Mouse (Mus musculus): ENCODE data around the gene Npas1. TPM values are rescaled to one million over a fixed set of nuclear protein-coding genes. Genes with fewer than 3 reads are reported as not detected.

Gene Npas1
- polyA plus RNA-seq, 1 experiment from 2014 or later: 0.69 TPM

DNA sequence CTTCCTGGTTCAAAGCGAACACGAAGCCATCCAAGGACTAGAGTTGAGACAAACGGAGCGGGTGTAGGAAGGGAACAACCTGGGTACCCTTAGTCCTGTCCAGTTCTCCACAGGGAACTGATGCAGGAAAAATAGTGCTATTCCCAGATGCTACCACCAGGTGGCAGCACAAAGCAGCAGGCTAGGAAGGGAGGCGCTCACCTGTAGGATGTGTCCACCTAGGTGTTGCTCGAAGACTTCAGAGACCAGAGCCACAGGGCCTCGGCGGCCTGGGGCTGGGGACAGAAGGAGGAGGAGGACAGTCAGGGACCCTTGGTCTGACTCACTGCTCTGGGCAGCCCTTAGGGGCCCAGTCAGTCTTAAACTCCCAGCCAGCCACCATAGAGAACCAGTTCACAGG, 12.4 kb downstream of the Npas1 start:
- Histone ChIP-seq H3K9me3 (replicated peaks) (no peaks in the 10 kb centered on the region), H3K4me1 (peaks cover 9% of the 10 kb centered on the region), H3K36me3 (no peaks in the 10 kb centered on the region), H3K27me3 (ENCODE audit: low read depth, poor library complexity, severe bottlenecking) (peaks cover 42% of the 10 kb centered on the region), H3K4me3 (no peak overlapping the region), H3K27ac (no peak overlapping the region)
- 16% methylated on average over 8 of the region's 8 CpGs for WGBS
- DNase-seq (ENCODE audit: low spot score): peak; percentile 84

DNA sequence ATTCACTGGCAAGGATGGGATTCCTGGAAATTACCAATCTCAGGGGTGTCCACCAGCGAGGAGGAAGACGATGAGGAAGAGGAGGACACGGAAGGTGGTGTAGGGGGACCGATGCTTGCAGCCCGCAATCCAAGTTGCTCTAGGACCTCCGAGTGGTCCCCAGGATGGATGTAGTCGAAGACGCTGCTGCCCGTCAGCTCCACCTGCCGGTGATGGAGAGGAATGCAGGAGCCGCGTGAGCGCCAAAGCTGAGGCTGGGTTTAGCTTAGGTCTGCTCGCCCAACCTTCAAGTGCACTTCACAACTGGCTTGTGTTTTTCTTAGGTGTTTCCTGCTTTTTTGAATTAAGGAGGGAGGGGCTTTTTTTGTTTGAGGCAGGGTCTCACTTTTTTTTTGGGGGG, 14.3 kb downstream of the Npas1 start:
- H3K4me3 ChIP-seq: no peak overlapping the region
- H3K27me3 ChIP-seq (ENCODE audit: low read depth, poor library complexity, severe bottlenecking): peaks cover 26% of the 10 kb centered on the region

DNA sequence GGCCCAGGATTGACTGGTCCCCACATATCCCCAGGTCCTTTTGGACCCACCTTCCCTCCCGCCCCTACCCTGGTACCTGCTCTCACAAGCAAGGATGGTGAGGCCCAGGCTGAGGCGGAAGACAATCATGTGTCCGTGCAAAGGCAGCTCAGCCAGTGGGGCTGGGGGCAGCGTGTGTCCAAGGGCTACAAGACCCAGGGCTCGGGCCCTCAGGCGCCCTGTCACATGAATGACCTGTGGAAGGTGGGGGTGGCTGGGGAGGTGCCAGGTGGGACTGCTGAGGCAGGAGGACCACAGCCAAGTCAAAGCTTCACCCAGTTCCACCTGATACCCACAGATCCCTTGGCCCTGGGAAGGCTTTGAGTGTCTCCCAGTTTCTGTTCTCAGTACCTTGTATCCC, 15.8 kb downstream of the Npas1 start:
- H3K9me3 ChIP-seq (replicated peaks): no peaks in the 10 kb centered on the region
- DNase-seq (ENCODE audit: low spot score): no peak
- 82% methylated on average over 6 of the region's 6 CpGs for WGBS
- no peak overlapping the region for H3K4me3 ChIP-seq
- H3K27me3 ChIP-seq (ENCODE audit: low read depth, poor library complexity, severe bottlenecking): peaks cover 21% of the 10 kb centered on the region
- 0 out of 2 replicates have a peak overlapping the region, but pooled peaks have one; percentile 19 for H3K27ac ChIP-seq
- peaks cover 11% of the 10 kb centered on the region for H3K36me3 ChIP-seq
- 0 out of 2 replicates have a peak, but pooled peaks cover 2% of the 10 kb centered on the region for H3K4me1 ChIP-seq

More for the DNA sequence above, 14.3 kb downstream of the Npas1 start:
- 4% methylated on average over 14 of the region's 14 CpGs for WGBS
- no peak overlapping the region for H3K27ac ChIP-seq
- DNase-seq (ENCODE audit: low spot score): peak; percentile 91
- peaks cover 3% of the 10 kb centered on the region; the same call in 1 of the 2 replicates for H3K36me3 ChIP-seq
- H3K9me3 ChIP-seq (replicated peaks): no peaks in the 10 kb centered on the region
- peaks cover 8% of the 10 kb centered on the region for H3K4me1 ChIP-seq

DNA sequence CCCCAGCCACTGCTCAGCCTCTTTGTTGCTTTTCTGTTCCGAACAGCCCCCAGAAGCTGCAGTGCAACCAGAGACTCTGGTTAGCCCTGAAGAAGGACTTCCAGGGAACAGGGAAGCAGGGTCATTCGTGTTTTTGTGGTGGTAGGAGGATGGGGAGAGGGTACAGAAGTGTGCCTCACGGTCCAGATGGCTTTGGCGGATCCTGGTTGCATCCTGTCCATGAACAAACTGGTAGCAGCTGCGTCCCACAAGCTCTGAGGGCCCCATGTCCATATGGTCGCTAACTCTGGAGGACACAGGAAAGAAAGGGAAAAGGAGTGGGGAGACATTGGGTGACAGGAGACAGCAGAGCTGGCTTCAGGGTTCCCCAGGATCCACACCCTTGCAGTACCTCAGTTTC, 16.4 kb downstream of the Npas1 start:
- Histone ChIP-seq H3K27me3 (ENCODE audit: low read depth, poor library complexity, severe bottlenecking) (peaks cover 21% of the 10 kb centered on the region), H3K4me3 (no peak overlapping the region), H3K27ac (no peak overlapping the region), H3K9me3 (replicated peaks) (no peaks in the 10 kb centered on the region), H3K4me1 (0 out of 2 replicates have a peak, but pooled peaks cover 2% of the 10 kb centered on the region), H3K36me3 (peaks cover 16% of the 10 kb centered on the region)
- WGBS: 74% methylated on average over 6 of the region's 6 CpGs
- no peak for DNase-seq (ENCODE audit: low spot score)

DNA sequence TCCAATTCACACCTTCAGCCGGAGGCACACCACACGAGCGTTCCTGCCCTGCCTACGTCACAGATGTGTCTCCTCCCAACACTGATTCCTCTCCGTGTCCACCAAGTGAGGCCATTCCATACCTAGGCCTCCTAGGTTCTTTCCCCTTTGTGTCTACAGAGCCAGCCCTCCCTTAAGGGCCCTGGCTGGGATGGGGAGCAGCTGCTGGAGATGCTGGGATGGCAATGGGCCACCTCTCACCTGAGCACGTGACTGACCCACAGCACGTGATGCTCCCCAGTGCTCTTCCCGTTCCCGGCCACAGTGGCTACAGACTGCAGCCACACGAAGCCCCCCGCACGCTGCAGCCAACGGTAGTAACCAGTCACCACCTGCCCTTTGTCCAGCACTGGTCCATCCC, 17.0 kb downstream of the Npas1 start:
- Histone ChIP-seq H3K27me3 (ENCODE audit: low read depth, poor library complexity, severe bottlenecking) (peaks cover 21% of the 10 kb centered on the region), H3K4me3 (no peak overlapping the region), H3K4me1 (0 out of 2 replicates have a peak, but pooled peaks cover 2% of the 10 kb centered on the region), H3K27ac (no peak overlapping the region), H3K9me3 (replicated peaks) (no peaks in the 10 kb centered on the region), H3K36me3 (peaks cover 22% of the 10 kb centered on the region)
- DNase-seq (ENCODE audit: low spot score): no peak
- WGBS: 67% methylated on average over 13 of the region's 13 CpGs

DNA sequence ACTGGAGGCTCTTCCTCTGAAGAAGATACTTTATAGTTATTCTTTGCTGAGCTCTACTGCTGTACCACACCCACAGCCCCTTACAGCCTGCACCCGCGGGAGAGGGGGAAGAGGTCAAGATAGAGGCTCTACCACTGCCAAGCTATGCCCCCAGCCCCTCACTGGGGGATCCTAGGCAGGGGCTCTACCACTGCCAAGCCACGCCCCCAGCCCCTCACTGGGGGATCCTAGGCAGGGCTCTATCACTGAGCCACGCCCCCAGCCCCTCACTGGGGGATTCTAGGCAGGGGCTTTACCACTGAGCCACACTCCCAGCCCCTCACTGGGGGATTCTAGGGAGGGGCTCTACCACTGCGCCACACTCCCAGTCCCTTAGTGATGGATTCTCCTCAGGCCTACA, 21.2 kb downstream of the Npas1 start:
- Histone ChIP-seq H3K27ac (no peak overlapping the region), H3K9me3 (replicated peaks) (no peaks in the 10 kb centered on the region), H3K27me3 (ENCODE audit: low read depth, poor library complexity, severe bottlenecking) (peaks cover 9% of the 10 kb centered on the region), H3K4me3 (no peak overlapping the region), H3K4me1 (peaks cover 10% of the 10 kb centered on the region), H3K36me3 (peaks cover 33% of the 10 kb centered on the region)
- WGBS: 80% methylated on average over 5 of the region's 5 CpGs
- no peak for DNase-seq (ENCODE audit: low spot score)

DNA sequence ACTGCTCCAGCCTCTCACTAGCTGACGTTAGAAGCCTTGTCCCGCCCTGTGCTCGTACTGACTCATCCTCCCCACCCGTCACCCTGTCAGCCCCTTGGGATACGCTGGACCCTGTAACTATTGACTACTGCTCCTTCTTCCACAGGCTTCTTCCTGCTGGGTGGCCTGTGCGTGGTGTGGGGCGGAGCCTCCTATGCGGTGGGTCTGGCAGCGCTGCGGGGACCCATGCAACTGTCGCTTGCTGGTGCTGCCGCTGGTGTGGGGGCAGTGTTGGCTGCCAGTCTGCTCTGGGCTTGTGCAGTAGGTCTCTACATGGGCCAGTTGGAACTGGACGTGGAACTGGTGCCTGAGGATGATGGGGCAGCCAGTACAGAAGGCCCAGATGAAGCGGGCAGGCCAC, 22.5 kb downstream of the Npas1 start:
- WGBS: 93% methylated on average over 14 of the region's 14 CpGs

DNA sequence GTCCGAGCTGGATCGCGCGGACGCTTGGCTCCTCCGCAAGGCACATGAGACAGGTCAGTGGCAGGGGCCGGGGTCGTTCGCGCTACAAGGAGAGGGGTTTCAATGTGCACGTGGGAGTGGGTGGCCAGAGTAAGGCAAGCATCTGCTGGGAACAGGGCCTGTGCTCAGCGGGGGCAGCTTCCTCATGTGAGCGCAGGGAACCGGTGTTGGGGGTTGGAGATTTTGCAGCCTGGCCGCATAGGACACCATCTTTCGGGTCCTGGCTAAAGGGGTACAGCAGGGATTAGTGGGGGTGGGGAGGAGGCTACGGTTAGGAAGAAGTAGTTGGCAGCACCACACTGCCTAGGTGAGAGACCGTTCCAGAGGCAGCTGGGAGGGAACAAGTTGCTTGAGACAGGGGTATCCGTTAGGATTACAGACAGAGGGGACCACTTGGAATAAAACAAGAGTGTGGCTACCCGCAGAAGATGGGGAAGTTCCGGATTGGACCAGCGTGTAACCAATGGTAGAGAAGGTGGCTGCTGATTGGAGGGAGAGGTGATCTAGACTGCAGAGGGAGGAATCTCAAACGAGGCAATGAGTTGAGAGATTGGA, 24.3 kb downstream of the Npas1 start:
- Histone ChIP-seq H3K27ac (peak overlapping the region; percentile 78), H3K36me3 (peaks cover 30% of the 10 kb centered on the region), H3K9me3 (replicated peaks) (no peaks in the 10 kb centered on the region), H3K4me3 (peak overlapping the region; percentile 63), H3K27me3 (ENCODE audit: low read depth, poor library complexity, severe bottlenecking) (no peaks in the 10 kb centered on the region), H3K4me1 (peaks cover 10% of the 10 kb centered on the region)
- under 1% methylated on average over 23 of the region's 23 CpGs for WGBS
- DNase-seq (ENCODE audit: low spot score): peak; percentile 70

More for the DNA sequence above, 22.5 kb downstream of the Npas1 start:
- no peak for DNase-seq (ENCODE audit: low spot score)
- Histone ChIP-seq H3K36me3 (peaks cover 33% of the 10 kb centered on the region), H3K9me3 (replicated peaks) (no peaks in the 10 kb centered on the region), H3K4me3 (no peak overlapping the region), H3K27ac (no peak overlapping the region), H3K27me3 (ENCODE audit: low read depth, poor library complexity, severe bottlenecking) (no peaks in the 10 kb centered on the region), H3K4me1 (peaks cover 10% of the 10 kb centered on the region)

DNA sequence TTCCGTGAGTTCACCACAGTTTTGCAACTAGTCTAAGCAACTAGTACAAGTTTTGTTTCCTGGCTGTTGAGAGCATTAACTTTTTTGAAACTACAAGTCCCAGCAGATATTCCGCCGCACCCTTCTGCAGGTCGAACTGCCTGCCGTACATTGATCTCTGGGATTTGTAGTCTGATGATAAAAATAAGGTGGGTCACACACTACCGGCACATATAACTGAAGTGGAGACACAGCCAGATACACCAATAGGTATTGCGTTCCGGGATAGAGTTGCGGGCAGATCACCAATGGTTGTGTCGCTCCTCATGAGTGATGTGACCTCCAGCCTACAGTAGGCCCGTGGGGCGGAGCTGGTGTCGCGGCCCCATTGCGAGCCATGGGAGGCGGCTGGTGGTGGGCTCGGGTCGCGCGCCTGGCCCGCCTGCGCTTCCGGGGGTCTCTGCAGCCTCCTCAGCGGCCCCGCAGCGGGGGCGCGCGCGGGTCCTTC, 24.9 kb downstream of the Npas1 start, which contains the start of gene Tmem160:
Gene Tmem160 (plus strand): TSS at position 193 of the 487 bp plus-strand sequence.
- no peaks in the 10 kb centered on the region for H3K9me3 ChIP-seq (replicated peaks)
- WGBS: under 1% methylated on average over 30 of the region's 30 CpGs

DNA sequence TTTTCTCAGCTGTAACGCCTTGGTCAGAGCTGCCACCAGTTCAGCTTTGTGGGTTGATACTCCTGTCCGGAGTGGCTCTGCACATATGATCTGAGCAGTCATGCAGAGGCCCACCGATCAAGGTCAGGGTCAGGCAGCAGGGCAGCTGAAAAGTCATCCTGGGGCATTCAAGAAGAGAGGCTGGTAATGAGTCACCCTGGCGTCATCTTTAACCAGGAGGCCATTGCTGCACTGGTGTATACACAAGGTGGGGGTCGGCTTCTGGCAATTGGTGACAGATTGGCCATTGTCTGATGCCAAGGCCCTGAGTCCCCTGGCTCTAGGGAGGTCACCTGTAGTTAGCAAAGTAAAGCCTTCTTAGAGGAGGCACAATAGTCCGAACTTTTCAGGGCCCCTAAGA, 25.9 kb downstream of the Npas1 start:
- WGBS: 88% methylated on average over 6 of the region's 6 CpGs
- Histone ChIP-seq H3K4me1 (peaks cover 10% of the 10 kb centered on the region), H3K27ac (no peak overlapping the region)

More for the DNA sequence above, 24.9 kb downstream of the Npas1 start, which contains the start of gene Tmem160:
- H3K4me3 ChIP-seq: peak within 1 kb of the TSS; percentile 63
- peaks cover 10% of the 10 kb centered on the region for H3K4me1 ChIP-seq
- DNase-seq (ENCODE audit: low spot score): peak; percentile 86
- H3K27me3 ChIP-seq (ENCODE audit: low read depth, poor library complexity, severe bottlenecking): no peaks in the 10 kb centered on the region
- H3K36me3 ChIP-seq: peaks cover 30% of the 10 kb centered on the region
- H3K27ac ChIP-seq: peak within 1 kb of the TSS; percentile 78

DNA sequence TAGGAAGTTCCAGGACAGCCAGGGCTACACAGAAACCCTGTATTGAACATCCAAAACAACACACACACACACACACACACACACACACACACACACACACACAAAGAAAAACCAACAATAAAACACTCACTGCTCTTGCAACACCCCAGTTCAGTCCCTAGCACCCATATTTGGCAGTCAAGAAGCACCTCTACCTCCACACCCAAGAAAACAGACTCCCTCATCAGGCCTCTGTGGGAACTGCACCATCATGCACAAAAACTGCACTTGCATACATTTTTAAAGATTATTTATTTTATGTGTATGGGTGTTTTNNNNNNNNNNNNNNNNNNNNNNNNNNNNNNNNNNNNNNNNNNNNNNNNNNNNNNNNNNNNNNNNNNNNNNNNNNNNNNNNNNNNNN, 36.3 kb downstream of the Npas1 start:
- Histone ChIP-seq H3K27ac (no peak overlapping the region), H3K36me3 (peaks cover 11% of the 10 kb centered on the region), H3K9me3 (replicated peaks) (no peaks in the 10 kb centered on the region), H3K27me3 (ENCODE audit: low read depth, poor library complexity, severe bottlenecking) (no peaks in the 10 kb centered on the region), H3K4me1 (no peaks in the 10 kb centered on the region), H3K4me3 (no peak overlapping the region)
- DNase-seq (ENCODE audit: low spot score): no peak

More for the DNA sequence above, 25.9 kb downstream of the Npas1 start:
- H3K4me3 ChIP-seq: no peak overlapping the region
- DNase-seq (ENCODE audit: low spot score): no peak
- H3K9me3 ChIP-seq (replicated peaks): no peaks in the 10 kb centered on the region
- H3K27me3 ChIP-seq (ENCODE audit: low read depth, poor library complexity, severe bottlenecking): no peaks in the 10 kb centered on the region
- H3K36me3 ChIP-seq: peaks cover 22% of the 10 kb centered on the region

DNA sequence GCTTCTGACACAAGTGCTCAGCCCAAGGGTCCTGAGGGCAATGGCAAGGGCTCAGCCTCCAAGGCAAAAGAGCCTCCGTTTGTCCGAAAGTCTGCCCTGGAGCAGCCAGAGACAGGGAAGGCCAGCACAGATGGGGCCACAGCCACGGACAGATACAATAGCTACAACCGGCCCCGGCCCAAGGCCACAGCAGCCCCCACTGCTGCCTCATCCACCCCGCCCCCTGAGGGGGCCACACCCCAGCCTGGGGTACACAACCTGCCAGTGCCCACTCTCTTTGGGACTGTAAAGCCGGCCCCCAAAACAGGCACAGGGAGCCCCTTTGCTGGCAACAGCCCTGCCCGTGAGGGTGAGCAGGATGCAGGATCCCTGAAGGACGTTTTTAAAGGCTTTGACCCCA, 42.4 kb downstream of the Npas1 start:
- Histone ChIP-seq H3K9me3 (replicated peaks) (no peaks in the 10 kb centered on the region), H3K27ac (no peak overlapping the region), H3K27me3 (ENCODE audit: low read depth, poor library complexity, severe bottlenecking) (no peaks in the 10 kb centered on the region), H3K36me3 (peaks cover 72% of the 10 kb centered on the region), H3K4me3 (no peak overlapping the region), H3K4me1 (no peaks in the 10 kb centered on the region)
- DNase-seq (ENCODE audit: low spot score): no peak
- 89% methylated on average over 9 of the region's 9 CpGs for WGBS

DNA sequence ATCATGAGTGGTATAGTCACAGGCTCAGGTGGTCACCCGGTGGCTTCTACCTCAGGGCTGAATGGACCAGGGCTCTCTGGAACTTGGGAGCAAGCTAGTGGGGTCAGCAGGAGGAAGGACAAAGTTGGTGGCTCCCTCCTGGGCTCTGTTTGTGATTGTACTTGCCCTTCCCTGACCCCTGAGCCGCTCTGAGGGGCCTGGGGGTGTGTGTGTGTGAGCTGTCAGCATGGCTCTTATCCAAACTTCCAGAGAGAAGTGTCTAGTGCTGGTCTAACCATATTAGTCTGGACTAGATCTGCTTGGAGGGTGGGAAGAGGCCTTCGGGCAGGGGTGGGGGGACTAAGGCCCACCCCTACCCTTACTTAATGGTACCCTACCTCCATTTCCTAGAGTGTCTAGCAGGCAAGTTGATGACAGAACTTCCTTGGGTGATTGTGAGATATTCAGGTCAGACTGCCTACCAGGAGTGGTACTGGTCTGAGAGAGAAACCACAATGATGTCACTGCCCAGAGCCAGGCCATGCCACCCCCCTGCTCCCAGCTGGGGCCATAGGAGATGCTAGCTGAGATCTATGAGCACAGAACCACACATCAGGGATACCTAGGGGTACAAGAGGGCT, 44.1 kb downstream of the Npas1 start:
- no peak for DNase-seq (ENCODE audit: low spot score)
- Histone ChIP-seq H3K36me3 (peaks cover 88% of the 10 kb centered on the region), H3K27me3 (ENCODE audit: low read depth, poor library complexity, severe bottlenecking) (no peaks in the 10 kb centered on the region), H3K4me1 (no peaks in the 10 kb centered on the region), H3K9me3 (replicated peaks) (no peaks in the 10 kb centered on the region), H3K27ac (no peak overlapping the region), H3K4me3 (no peak overlapping the region)
- 87% methylated on average over 3 of the region's 3 CpGs for WGBS
